Mouse (Mus musculus): Measurements from ENCODE around the gene Cdc45.
"Not testable (repeated sequence)": the region's sequence is repeated elsewhere in the genome, so short reads cannot be mapped to it uniquely, and the experiment has no call there.

Gene Cdc45

DNA sequence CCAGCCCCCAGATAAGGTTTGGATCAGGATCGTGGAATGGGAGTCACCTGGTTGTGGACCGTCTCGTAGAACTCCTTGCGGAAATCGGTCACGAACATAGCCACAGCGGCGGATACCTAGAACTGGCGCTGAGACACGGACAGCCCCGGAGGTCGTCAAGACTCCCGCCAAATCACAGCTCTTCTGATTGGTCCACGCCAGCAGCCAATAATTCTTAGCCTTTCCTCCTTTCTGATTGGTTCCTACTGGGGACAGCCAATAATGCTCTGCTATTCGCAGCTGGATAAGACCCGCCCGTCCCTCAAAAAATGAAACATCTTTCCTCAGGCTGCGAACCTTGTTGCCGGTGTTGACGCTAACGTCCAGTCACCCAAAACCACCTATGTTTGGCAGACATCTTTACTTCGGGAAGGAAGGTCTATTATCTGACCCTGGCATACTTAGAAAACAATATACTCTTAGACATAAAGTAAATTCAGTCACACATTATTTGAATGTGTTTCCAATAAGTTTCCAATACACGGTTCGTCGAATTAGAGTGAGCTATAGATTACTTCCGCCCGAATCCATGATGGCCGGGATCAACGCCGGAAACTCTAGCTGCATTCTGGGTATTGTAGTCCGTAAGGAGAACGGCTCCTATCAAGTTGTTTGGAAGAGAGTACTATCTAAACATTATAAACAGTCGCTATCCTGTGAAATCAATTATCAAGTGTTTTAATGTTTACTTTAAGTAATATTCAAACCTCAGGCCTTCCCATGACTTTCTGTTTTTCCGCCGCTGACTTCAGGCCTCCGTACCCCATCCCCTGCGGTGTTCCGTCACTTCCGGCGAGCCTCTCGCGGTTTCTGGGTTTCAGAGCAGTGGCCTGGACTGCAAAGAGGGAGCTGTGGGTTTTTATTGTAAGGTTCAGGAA is at the start of gene Cdc45, which contains the start of gene Ufd1:
Cdc45 (minus strand) TSS at position 520 of the 917 bp plus-strand sequence.
Ufd1 (plus strand) TSS at position 312 of the 917 bp plus-strand sequence.
- in situ Hi-C loops (cut with MboI; ENCODE audit: low sequenced_read_pairs): no loop called here

DNA sequence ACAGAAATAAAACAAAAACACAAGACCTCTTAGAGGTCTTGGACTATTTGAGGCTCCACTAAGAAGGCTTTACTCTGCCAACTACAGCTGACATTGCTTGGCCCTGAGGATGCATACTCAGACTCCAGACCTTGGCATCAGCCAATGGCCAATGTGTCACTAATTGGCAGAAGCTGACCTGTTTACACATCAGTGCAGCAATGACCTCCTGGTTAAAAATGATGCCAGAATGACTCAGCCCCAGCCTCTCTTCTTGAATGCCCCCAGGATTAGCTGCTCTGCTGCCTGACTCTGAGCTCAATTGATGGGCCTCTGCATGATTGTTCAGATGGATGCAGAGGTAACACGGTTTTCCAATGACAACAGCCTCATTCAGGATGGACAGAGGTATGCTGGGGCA is 48.4 kb upstream of the Cdc45 start:
- in situ Hi-C loops (cut with MboI; ENCODE audit: low sequenced_read_pairs): no loop called here

DNA sequence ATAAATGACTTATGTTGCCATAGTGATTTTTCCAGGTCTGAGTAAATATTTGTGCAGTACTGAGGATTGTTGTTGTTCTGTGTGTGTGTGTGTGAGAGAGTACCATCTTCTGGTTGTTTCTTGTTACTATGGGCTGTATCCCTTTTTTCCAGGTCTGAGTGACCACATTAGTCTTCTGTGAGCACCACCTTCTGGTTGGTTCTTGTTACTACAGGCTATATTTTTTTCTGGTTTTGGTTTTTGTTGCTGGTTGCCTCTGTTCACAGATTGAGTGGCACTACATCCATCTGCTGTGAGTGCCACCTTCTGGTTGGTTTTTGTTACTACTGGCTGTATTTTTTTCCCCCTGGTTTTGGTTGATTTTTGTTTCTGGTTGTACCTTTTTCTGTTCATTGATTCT is 46.8 kb upstream of the Cdc45 start:
- in situ Hi-C loops (cut with MboI; ENCODE audit: low sequenced_read_pairs): no loop called here

- in situ Hi-C loops (cut with MboI; ENCODE audit: low sequenced_read_pairs): not testable (repeated sequence)
These were observed 37.9 kb upstream of the Cdc45 start for GRCm38 (mm10) chr16:18849521-18850190.

DNA sequence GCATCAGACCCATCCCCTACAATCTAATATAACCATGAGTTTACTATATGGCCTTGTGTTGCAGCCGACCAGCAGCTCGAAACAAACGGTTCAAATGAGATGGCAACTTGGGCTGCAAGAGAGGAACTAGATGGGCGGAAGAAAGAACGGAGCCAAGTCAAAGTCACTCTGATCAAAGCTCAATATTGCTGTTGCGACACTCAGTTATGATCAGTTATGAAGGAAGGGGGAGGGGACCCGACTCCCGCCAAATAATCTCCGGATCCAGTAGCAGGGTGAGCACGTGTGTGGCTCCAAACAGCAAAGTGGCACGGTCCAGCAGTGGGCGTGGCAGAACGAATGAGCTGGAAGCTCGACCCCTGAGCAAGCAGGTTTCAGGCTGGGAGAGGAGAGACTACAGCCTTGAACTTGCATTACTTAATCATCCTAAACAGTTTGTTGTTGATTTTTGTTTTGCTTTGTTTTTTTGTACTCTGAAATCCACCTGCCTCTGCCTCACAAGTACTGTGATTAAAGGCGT is 34.6 kb upstream of the Cdc45 start:
- in situ Hi-C loops (cut with MboI; ENCODE audit: low sequenced_read_pairs): no loop called here

DNA sequence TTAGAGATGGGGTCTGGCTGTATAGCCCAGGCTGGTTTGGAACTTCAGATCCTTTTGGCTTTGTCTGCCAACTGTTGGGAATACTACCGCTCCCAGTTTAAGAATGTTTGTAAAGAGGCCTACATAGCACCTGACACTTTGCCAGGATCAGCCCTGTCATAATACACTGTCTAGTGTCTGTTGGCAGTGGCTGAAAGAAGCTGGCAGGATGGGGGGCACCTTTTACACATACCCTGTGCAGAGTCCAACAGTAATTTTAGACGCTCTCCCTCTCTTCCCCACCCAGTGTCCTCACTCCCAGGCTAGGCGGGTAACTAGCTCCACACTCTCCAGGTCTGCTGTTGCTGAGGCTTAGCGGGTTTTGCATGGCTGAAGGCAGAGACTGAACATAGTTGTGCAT is 26.6 kb upstream of the Cdc45 start:
- in situ Hi-C loops (cut with MboI; ENCODE audit: low sequenced_read_pairs): no loop called here

- in situ Hi-C loops (cut with MboI; ENCODE audit: low sequenced_read_pairs): no loop called here
These were observed 24.9 kb upstream of the Cdc45 start, which contains the start of the genes 2510002D24Rik and Gm28539 for GRCm38 (mm10) chr16:18836468-18837208. Gene 2510002D24Rik (plus strand): TSS chr16:18836578. Gene Gm28539 (plus strand): TSS chr16:18836584.

GRCm38 (mm10) chr16:18836073-18836467 is 24.3 kb upstream of the Cdc45 start:
- in situ Hi-C loops (cut with MboI; ENCODE audit: low sequenced_read_pairs): no loop called here

DNA sequence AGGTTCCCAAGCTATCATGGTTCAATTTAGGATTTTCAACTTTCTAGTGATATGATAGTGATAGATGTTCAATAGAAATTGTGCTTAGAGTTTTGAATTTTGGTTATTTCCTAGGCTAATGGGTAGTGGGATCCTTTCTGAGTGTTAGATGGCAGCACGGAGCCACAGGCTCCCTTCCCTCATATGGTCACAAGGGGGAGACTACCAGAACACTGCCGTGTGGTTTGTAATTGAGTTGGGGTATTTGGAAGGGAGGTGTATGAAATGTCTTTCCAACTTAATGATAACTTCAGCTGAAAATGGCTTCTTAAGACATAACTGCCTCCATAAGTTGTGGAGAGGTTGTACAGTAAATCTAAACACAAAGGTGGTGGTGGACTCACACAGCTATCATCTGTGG is 21.7 kb upstream of the Cdc45 start:
- in situ Hi-C loops (cut with MboI; ENCODE audit: low sequenced_read_pairs): no loop called here

GRCm38 (mm10) chr16:18829102-18829501 is 17.3 kb upstream of the Cdc45 start:
- in situ Hi-C loops (cut with MboI; ENCODE audit: low sequenced_read_pairs): no loop called here

DNA sequence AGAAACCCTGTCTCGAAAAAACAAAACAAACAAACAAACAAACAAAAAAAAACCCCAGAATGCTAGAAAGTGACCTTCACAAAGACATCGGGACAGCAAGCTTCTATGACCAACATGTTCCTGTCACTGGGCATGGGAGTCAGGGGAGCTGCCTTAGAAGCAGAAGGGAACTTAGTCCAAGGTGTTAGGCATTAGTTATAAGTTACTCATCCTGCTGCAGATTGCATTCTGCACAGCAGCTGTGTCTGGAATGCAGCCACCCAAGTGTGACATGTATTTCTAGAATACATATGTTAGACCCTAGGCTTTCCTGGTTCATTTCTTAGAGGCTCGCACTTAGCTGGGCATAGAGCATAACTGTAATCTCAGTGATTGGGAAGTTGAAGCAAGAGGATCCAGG is 16.8 kb upstream of the Cdc45 start:
- in situ Hi-C loops (cut with MboI; ENCODE audit: low sequenced_read_pairs): no loop called here

DNA sequence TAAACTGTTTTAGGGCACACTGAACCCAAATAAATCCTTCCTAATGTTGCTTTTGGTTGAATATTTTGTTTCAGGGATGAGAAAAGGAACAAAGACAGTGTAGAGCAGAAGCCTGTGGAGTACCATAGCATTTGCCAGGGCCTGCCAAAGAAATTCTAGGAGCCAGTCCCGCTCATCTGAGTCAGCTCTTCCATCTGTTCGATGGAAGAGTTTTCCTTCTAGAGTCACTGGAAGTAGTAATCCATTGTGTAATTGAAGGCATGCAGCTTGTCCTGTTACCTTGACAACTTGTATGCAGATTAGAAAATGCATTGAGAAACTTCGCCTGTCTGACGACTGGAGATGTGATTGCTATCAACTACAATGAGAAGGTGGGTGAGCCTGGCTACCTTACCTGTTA is 11.1 kb upstream of the Cdc45 start:
- in situ Hi-C loops (cut with MboI; ENCODE audit: low sequenced_read_pairs): no loop called here

GRCm38 (mm10) chr16:18822356-18822755 is 10.6 kb upstream of the Cdc45 start:
- in situ Hi-C loops (cut with MboI; ENCODE audit: low sequenced_read_pairs): no loop called here

GRCm38 (mm10) chr16:18812385-18812910 is 661 bp upstream of the Cdc45 start:
- in situ Hi-C loops (cut with MboI; ENCODE audit: low sequenced_read_pairs): no loop called here

GRCm38 (mm10) chr16:18811032-18811431 is 755 bp downstream of the Cdc45 start:
- in situ Hi-C loops (cut with MboI; ENCODE audit: low sequenced_read_pairs): no loop called here

GRCm38 (mm10) chr16:18809001-18809400 is 2.8 kb downstream of the Cdc45 start:
- in situ Hi-C loops (cut with MboI; ENCODE audit: low sequenced_read_pairs): no loop called here

- in situ Hi-C loops (cut with MboI; ENCODE audit: low sequenced_read_pairs): no loop called here
These were observed 6.0 kb downstream of the Cdc45 start for GRCm38 (mm10) chr16:18805746-18806145.

DNA sequence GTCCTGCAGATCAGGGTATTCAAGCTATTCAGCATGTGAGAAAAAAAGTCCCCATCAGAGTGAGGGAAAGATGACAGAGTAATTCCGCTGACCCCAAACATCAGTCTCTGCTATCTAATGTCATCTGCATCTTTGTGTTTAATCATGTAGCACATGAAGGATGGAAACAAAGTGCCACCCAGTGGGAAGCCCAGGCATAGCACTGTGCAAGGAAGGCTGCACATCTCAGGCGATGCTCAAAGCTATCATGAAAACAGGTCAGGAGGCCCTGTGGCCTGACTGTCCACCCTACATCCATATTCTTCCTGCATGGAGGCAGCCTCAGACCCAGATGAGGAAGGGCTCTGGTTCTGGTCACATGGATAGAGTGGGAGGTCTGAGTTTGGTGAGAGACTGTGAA is 12.9 kb downstream of the Cdc45 start:
- in situ Hi-C loops (cut with MboI; ENCODE audit: low sequenced_read_pairs): no loop called here

GRCm38 (mm10) chr16:18798151-18798550 is 13.6 kb downstream of the Cdc45 start:
- in situ Hi-C loops (cut with MboI; ENCODE audit: low sequenced_read_pairs): no loop called here

DNA sequence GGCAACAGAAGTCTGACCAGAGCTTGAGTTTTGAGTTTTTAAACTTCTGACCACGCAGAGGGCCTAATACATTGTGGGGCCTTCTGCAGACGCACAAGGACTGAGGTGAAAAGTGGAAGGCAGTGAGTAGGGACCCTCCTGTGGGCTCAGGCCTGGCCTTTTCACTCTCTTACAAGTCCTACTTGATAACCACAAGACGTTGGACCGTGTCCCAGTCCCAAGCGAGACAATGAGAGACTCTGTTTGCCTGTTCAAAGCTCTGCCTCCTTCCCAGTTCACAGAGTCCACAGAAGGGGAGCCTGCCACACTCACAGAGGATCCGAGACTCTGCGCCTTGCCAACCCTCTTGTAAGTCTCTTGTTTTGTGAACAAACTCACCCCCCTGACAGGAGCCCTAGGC is 15.1 kb downstream of the Cdc45 start:
- in situ Hi-C loops (cut with MboI; ENCODE audit: low sequenced_read_pairs): no loop called here
